Mouse (Mus musculus) MEL (cell line): ENCODE measurements around the gene Cd48.

ENCODE experiments used
- CTCF ChIP-seq, 3 experiments: IDR thresholded peaks in 2 of 3; conservative IDR thresholded peaks in 1 of 3; 2 replicates each; pipeline ENCODE4 v1.5.1; 2011 to 2012; ENCODE audit warnings: low read length in 3 of 3, low read depth in 2 of 3, mild to moderate bottlenecking in 2 of 3, improper control_type of control experiment in 1 of 3, inconsistent platforms in 1 of 3, mixed read lengths in 1 of 3, moderate library complexity in 1 of 3; ENCODE audit not compliant: control insufficient read depth in 1 of 3, insufficient read depth in 1 of 3, poor library complexity in 1 of 3, severe bottlenecking in 1 of 3
- EP300 ChIP-seq, 2 experiments: IDR thresholded peaks; 2 replicates each; pipeline ENCODE4 v1.6.1; 2011; ENCODE audit warnings: improper control_type of control experiment in 2 of 2, low read length in 2 of 2, low read depth in 1 of 2, mild to moderate bottlenecking in 1 of 2
- MAFK ChIP-seq: IDR thresholded peaks from 2 replicates; pipeline ENCODE4 v1.6.1; 2011; ENCODE audit warnings: low read depth, mild to moderate bottlenecking, low read length, improper control_type of control experiment, borderline replicate concordance
- MYB ChIP-seq: IDR thresholded peaks from 2 replicates; pipeline ENCODE4 v1.6.1; 2011; ENCODE audit warnings: mild to moderate bottlenecking, low read depth, low read length, improper control_type of control experiment
- MYC ChIP-seq: IDR thresholded peaks from 2 replicates; pipeline ENCODE4 v1.6.1; 2011; ENCODE audit warnings: low read depth, mild to moderate bottlenecking, low read length, improper control_type of control experiment, moderate library complexity
- POLR2A ChIP-seq, 2 experiments: IDR thresholded peaks; 2 replicates each; pipeline ENCODE4 v1.6.1; 2011 to 2012; ENCODE audit warnings: low read length in 2 of 2, mild to moderate bottlenecking in 2 of 2, control low read depth in 1 of 2, improper control_type of control experiment in 1 of 2, low read depth in 1 of 2, moderate library complexity in 1 of 2; ENCODE audit not compliant: control insufficient read depth in 1 of 2, insufficient read depth in 1 of 2, poor library complexity in 1 of 2
- POLR2AphosphoS2 ChIP-seq: IDR thresholded peaks from 2 replicates; pipeline ENCODE4 v1.6.1; 2011; ENCODE audit warnings: low read length, improper control_type of control experiment
- ZNF384 ChIP-seq: IDR thresholded peaks from 2 replicates; pipeline ENCODE4 v1.6.1; 2012; ENCODE audit warnings: low read depth, mild to moderate bottlenecking, inconsistent platforms, low read length, improper control_type of control experiment

DNA sequence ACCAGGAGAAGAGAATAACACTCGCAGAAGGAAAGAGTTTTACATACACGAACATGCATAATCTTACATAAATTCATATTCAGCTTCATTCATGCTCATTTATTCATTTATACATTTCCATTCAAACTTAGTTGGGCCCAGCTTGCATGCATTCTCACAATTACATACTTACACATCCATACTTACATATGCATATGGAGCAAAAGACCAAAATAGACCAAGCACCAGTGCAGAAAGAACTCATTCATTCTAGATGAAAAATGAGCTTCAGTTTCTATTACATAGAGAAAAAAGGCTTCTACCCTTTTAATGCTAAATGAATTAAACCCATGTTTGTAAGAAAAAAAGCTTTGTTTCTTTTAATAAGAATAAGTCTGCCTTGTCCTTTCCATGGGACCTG is 33.6 kb downstream of the Cd48 start:
- no peak for TF ChIP-seq EP300 (IDR thresholded peaks at IDR 0.05; ENCODE audit: low read depth in 1 of 2, low read length in 2 of 2)
- no peak for TF ChIP-seq MAFK
- no peak for TF ChIP-seq MYB
- no peak for TF ChIP-seq POLR2AphosphoS2
- TF ChIP-seq CTCF (IDR thresholded peaks at IDR 0.05 in 2 of 3, conservative IDR thresholded peaks at IDR 0.05 in 1 of 3; ENCODE audit: control insufficient read depth in 1 of 3, insufficient read depth in 1 of 3, low read depth in 2 of 3, low read length in 3 of 3, poor library complexity in 1 of 3, severe bottlenecking in 1 of 3) = no peak
- TF ChIP-seq ZNF384 = no peak
- no peak for TF ChIP-seq MYC
- TF ChIP-seq POLR2A (IDR thresholded peaks at IDR 0.05; ENCODE audit: control insufficient read depth in 1 of 2, insufficient read depth in 1 of 2, low read depth in 1 of 2, low read length in 2 of 2, poor library complexity in 1 of 2) = no peak
